Mouse (Mus musculus): ENCODE data around the gene Rep15.

GRCm38 (mm10) chr6:147075808-147076387, 43.5 kb downstream of the Rep15 start:
- TF ChIP-seq USF1 (IDR thresholded peaks at IDR 0.05; ENCODE audit: low read depth) (no peak), REST (IDR thresholded peaks at IDR 0.05; ENCODE audit: insufficient read depth, insufficient read length) (no peak), POLR2A (IDR thresholded peaks at IDR 0.05; ENCODE audit: insufficient read length, low read depth) (no peak), POLR2AphosphoS2 (IDR thresholded peaks at IDR 0.05; ENCODE audit: insufficient read length, low read depth) (no peak), MYOD1 (IDR thresholded peaks at IDR 0.05; ENCODE audit: control insufficient read depth in 1 of 3, insufficient read length in 2 of 3, low read depth in 2 of 3) (no peak), E2F4 (IDR thresholded peaks at IDR 0.05; ENCODE audit: insufficient read depth) (no peak), TCF12 (IDR thresholded peaks at IDR 0.05; ENCODE audit: insufficient read depth, poor library complexity, severe bottlenecking) (no peak), MYOG (IDR thresholded peaks at IDR 0.05; ENCODE audit: control insufficient read depth in 1 of 3, insufficient read depth in 1 of 3, insufficient read length in 2 of 3, low read depth in 2 of 3) (no peak), TCF3 (IDR thresholded peaks at IDR 0.05; ENCODE audit: insufficient read length, low read depth) (no peak)

Data from myocyte (in vitro differentiated cells).